Mouse (Mus musculus) midbrain, embryonic 16.5 days (tissue): ENCODE measurements at regions not wholly inside any gene's neighbourhood (a gene's known extent, or its start where the extent isn't known, plus 50 kb on each side); places are given as distances from the start of the nearest gene placed in this dataset.

ENCODE experiments used
- ATAC-seq: fragments of 200-750 bp; cut with Nextera tagmentation; 2 replicates; pipeline ENCODE4 v1.8.0; 2017; ENCODE audit warnings: moderate TSS enrichment
- H3K27ac ChIP-seq: fragments of 300-500 bp; sonication (generic); 2 replicates; pipeline ENCODE4 v1.5.1; 2014; ENCODE audit warnings: mild to moderate bottlenecking, low read length, mixed read lengths
- H3K27me3 ChIP-seq: fragments of 300-500 bp; sonication (generic); 2 replicates; pipeline ENCODE4 v1.6.1; 2014; ENCODE audit warnings: low read depth, low read length, mixed read lengths; ENCODE audit not compliant: control insufficient read depth, insufficient read depth
- H3K36me3 ChIP-seq: fragments of 300-500 bp; sonication (generic); 2 replicates; pipeline ENCODE4 v1.6.1; 2014; ENCODE audit warnings: mild to moderate bottlenecking, low read length, moderate library complexity, mixed read lengths; ENCODE audit not compliant: control insufficient read depth, insufficient read depth
- H3K4me1 ChIP-seq: fragments of 300-500 bp; sonication (generic); 2 replicates; pipeline ENCODE4 v1.6.1; 2014; ENCODE audit warnings: mild to moderate bottlenecking, low read length, mixed read lengths; ENCODE audit not compliant: control insufficient read depth, insufficient read depth
- H3K4me2 ChIP-seq: fragments of 300-500 bp; sonication (generic); 2 replicates; pipeline ENCODE4 v1.6.1; 2014; ENCODE audit warnings: mild to moderate bottlenecking, low read length, mixed read lengths
- H3K4me3 ChIP-seq: fragments of 300-500 bp; sonication (generic); 2 replicates; pipeline ENCODE4 v1.5.1; 2014; ENCODE audit warnings: low read depth, mild to moderate bottlenecking, low read length, moderate library complexity, mixed read lengths
- H3K9ac ChIP-seq: fragments of 300-500 bp; sonication (generic); 2 replicates; pipeline ENCODE4 v1.6.1; 2014; ENCODE audit warnings: low read depth, low read length, mixed read lengths
- H3K9me3 ChIP-seq: fragments of 300-500 bp; sonication (generic); replicated peaks from 2 replicates; pipeline ENCODE4 v1.6.1; 2014; ENCODE audit warnings: mild to moderate bottlenecking, low read length, mixed read lengths; ENCODE audit not compliant: control insufficient read depth, poor library complexity, severe bottlenecking
- WGBS: fragments of 180-500 bp; shearing (Covaris S2); extraction: QIAGEN DNeasy Blood & Tissue Kit; methylation state at CpG from one replicate; pipeline ENCODE4 v1.1.7; 2014; 5-methylcytosine and 5-hydroxymethylcytosine counted together

- Histone ChIP-seq H3K4me3 (no peak overlapping the region), H3K9ac (no peak overlapping the region)
- ATAC-seq = no peak
These were observed 270.3 kb downstream of the Tgfb2 start for GRCm38 (mm10) chr1:186435336-186435972.

GRCm38 (mm10) chr1:186434782-186435181 lies 271.0 kb downstream of the Tgfb2 start:
- H3K9ac ChIP-seq = no peak overlapping the region
- H3K4me2 ChIP-seq = no peak overlapping the region
- H3K27me3 ChIP-seq = no peaks in the 10 kb centered on the region
- peaks cover 2% of the 10 kb centered on the region; the same call in 1 of the 2 replicates for H3K4me1 ChIP-seq
- no peak for ATAC-seq
- WGBS = 68% methylated on average over 9 of the region's 9 CpGs
- H3K36me3 ChIP-seq = no peaks in the 10 kb centered on the region
- no peak overlapping the region for H3K4me3 ChIP-seq
- no peaks in the 10 kb centered on the region for H3K9me3 ChIP-seq
- H3K27ac ChIP-seq = no peak overlapping the region

More at GRCm38 (mm10) chr1:186435336-186435972, 270.3 kb downstream of the Tgfb2 start:
- Histone ChIP-seq H3K4me1 (peaks cover 2% of the 10 kb centered on the region; the same call in 1 of the 2 replicates), H3K9me3 (no peaks in the 10 kb centered on the region), H3K36me3 (no peaks in the 10 kb centered on the region), H3K4me2 (no peak overlapping the region), H3K27me3 (no peaks in the 10 kb centered on the region), H3K27ac (no peak overlapping the region)
- WGBS = 52% methylated on average over 12 of the region's 12 CpGs

GRCm38 (mm10) chr1:186434007-186434406 lies 271.8 kb downstream of the Tgfb2 start:
- Histone ChIP-seq H3K9ac (no peak overlapping the region), H3K4me1 (peaks cover 2% of the 10 kb centered on the region; the same call in 1 of the 2 replicates), H3K27me3 (no peaks in the 10 kb centered on the region), H3K4me2 (no peak overlapping the region), H3K36me3 (no peaks in the 10 kb centered on the region), H3K9me3 (no peaks in the 10 kb centered on the region), H3K4me3 (no peak overlapping the region), H3K27ac (no peak overlapping the region)
- WGBS = 53% methylated on average over 2 of the region's 2 CpGs
- ATAC-seq = no peak

GRCm38 (mm10) chr1:186433169-186433665 lies 272.6 kb downstream of the Tgfb2 start:
- Histone ChIP-seq H3K27me3 (no peaks in the 10 kb centered on the region), H3K9ac (no peak overlapping the region), H3K9me3 (no peaks in the 10 kb centered on the region), H3K4me1 (peaks cover 2% of the 10 kb centered on the region; the same call in 1 of the 2 replicates), H3K4me3 (no peak overlapping the region), H3K4me2 (no peak overlapping the region), H3K27ac (no peak overlapping the region), H3K36me3 (no peaks in the 10 kb centered on the region)
- 66% methylated on average over 7 of the region's 7 CpGs for whole genome bisulfite sequencing
- ATAC-seq = no peak

DNA sequence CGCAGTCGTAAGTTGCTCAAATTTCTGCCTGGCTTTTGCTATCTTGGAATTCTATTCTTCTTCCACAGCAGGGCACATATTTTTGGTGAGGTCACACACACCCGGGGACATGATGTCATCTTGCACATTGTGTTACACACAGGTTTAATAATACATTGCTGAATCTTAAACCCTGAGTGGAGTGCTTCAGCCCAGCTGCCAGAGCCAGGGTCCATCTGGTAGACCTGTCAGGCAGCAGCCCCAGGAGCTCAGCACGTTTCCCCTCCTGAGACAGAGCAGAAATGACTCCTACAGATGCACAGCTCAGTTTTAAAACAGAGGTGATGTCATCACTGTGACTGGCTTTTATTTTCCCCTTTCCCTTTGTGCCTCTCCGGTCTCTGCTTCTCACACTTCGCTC lies 280.4 kb downstream of the Tgfb2 start:
- ATAC-seq = no peak
- H3K4me1 ChIP-seq = no peaks in the 10 kb centered on the region
- WGBS = 77% methylated on average over 6 of the region's 6 CpGs
- H3K4me2 ChIP-seq = no peak overlapping the region
- no peak overlapping the region for H3K27ac ChIP-seq
- no peaks in the 10 kb centered on the region for H3K9me3 ChIP-seq
- H3K4me3 ChIP-seq = no peak overlapping the region
- no peak overlapping the region for H3K9ac ChIP-seq
- H3K27me3 ChIP-seq = no peaks in the 10 kb centered on the region
- no peaks in the 10 kb centered on the region for H3K36me3 ChIP-seq

DNA sequence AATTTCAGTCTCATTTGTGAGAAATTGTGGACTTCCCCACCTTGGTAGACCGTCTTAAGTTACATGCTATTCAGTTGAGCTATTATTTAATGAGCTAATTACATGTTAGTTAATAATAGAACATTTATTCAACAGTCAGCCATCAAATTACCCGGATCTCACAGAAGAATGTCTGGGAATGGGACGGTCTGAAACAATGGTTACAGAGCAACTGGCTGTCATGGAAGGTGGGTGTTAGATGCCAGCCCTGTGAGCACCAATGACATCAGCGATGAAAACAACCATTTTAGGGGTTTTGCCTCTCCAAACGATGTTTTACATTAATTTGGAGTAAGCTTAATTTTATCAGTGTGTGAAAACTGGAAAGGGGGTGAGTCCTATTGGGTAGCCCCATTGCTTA lies 281.7 kb downstream of the Tgfb2 start:
- ATAC-seq = no peak
- Histone ChIP-seq H3K9me3 (no peaks in the 10 kb centered on the region), H3K4me2 (no peak overlapping the region), H3K4me1 (no peaks in the 10 kb centered on the region), H3K36me3 (no peaks in the 10 kb centered on the region), H3K27ac (no peak overlapping the region), H3K9ac (no peak overlapping the region), H3K27me3 (no peaks in the 10 kb centered on the region), H3K4me3 (no peak overlapping the region)
- WGBS = 87% methylated on average over 5 of the region's 5 CpGs

DNA sequence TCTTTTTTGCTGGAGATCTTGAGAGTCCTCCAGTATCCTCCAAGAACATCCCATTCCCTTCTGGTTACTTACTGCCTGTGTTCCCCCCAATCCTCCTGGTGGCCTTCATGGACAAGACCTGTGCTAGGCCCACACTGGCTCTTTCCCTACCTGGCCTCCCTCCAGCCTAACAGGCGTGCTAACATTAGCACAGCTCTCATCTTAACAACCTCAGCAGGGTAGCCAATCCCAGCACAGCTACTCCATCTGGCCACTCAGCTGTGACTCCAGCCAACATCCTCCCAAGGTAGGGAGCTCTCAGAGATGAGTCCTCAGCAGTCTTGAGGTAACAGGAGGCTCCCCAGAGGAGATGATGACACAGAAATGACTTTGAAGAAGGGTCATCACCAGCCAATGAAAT lies 288.7 kb downstream of the Tgfb2 start:
- H3K27ac ChIP-seq = no peak overlapping the region
- WGBS = 64% methylated on average over 1 of the region's 1 CpGs
- peaks cover 2% of the 10 kb centered on the region; the same call in 1 of the 2 replicates for H3K4me1 ChIP-seq
- H3K9ac ChIP-seq = no peak overlapping the region
- no peaks in the 10 kb centered on the region for H3K36me3 ChIP-seq
- no peak for ATAC-seq
- H3K4me2 ChIP-seq = no peak overlapping the region
- H3K27me3 ChIP-seq = no peaks in the 10 kb centered on the region
- H3K4me3 ChIP-seq = no peak overlapping the region
- no peaks in the 10 kb centered on the region for H3K9me3 ChIP-seq

DNA sequence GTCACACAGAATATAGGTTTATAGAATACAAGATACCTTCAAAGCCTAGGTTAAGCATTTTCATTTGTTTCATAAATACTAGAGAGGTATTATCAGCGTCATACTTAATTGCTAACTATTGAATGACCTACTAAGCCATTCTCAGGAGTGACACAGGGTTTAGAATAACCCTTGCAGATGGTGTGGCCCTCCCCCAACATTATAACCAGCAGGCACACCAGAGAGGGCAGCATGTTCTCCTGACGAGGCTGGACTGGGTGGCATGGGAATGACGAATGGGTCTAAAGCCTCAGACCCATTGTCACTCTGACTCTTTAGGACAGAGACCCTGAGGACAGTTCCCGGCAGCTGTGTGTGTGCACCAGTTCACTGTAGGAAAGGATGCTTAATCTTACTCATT lies 290.5 kb downstream of the Tgfb2 start:
- Histone ChIP-seq H3K4me1 (peaks cover 2% of the 10 kb centered on the region; the same call in 1 of the 2 replicates), H3K9ac (no peak overlapping the region), H3K4me3 (no peak overlapping the region), H3K4me2 (no peak overlapping the region), H3K27ac (no peak overlapping the region), H3K27me3 (no peaks in the 10 kb centered on the region), H3K9me3 (no peaks in the 10 kb centered on the region), H3K36me3 (no peaks in the 10 kb centered on the region)
- no peak for ATAC-seq
- WGBS = 76% methylated on average over 4 of the region's 4 CpGs

DNA sequence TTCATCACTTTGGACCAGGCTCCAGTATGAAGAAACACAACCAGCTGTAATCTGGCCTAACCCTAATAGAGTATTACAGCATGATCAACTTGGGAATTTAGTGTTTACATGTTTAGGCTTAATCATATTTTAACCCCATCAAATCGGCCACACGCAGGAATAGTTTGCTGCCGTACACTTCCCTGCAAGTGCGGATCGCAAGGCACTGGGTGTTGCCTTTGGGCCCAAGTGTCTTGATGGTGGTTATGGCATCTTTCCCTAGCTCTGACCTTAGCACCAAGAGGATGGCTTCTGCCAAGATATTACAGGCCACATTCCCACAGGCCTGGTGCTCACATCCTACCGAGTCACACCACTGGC lies 291.9 kb downstream of the Tgfb2 start:
- Histone ChIP-seq H3K36me3 (no peaks in the 10 kb centered on the region), H3K4me1 (peaks cover 9% of the 10 kb centered on the region; the same call in 1 of the 2 replicates), H3K27me3 (no peaks in the 10 kb centered on the region), H3K9me3 (no peaks in the 10 kb centered on the region), H3K4me2 (no peak overlapping the region), H3K27ac (no peak overlapping the region), H3K4me3 (no peak overlapping the region), H3K9ac (no peak overlapping the region)
- no peak for ATAC-seq
- WGBS = 93% methylated on average over 6 of the region's 6 CpGs
